Mouse (Mus musculus) MEL (cell line): ENCODE measurements around the gene Dapp1. TPM values are rescaled to one million over a fixed set of nuclear protein-coding genes. Genes with fewer than 3 reads are reported as not detected.

Source experiments
- DNase-seq: peaks from one replicate; pipeline ENCODE4 v3.0.0; 2011; ENCODE audit warnings: low read depth, low spot score
- H3K27ac ChIP-seq: 2 replicates; pipeline ENCODE4 v1.5.1; 2012; ENCODE audit warnings: low read depth, mild to moderate bottlenecking, control low read depth, low read length, moderate library complexity; ENCODE audit not compliant: control insufficient read depth
- H3K27me3 ChIP-seq, 2 experiments: fragments of 150-350 bp in 1 of 2; sonication (generic) in 1 of 2; 2 replicates each; pipeline ENCODE4 v1.6.1; 2012; ENCODE audit warnings: low read length in 2 of 2, mild to moderate bottlenecking in 2 of 2, improper control_type of control experiment in 1 of 2, moderate library complexity in 1 of 2; ENCODE audit not compliant: insufficient read depth in 2 of 2, control insufficient read depth in 1 of 2
- H3K36me3 ChIP-seq, 2 experiments: 2 replicates each; pipeline ENCODE4 v1.6.1; 2012 to 2014; ENCODE audit warnings: low read length in 2 of 2, improper control_type of control experiment in 1 of 2, inconsistent platforms in 1 of 2, mild to moderate bottlenecking in 1 of 2; ENCODE audit not compliant: insufficient read depth in 2 of 2, control insufficient read depth in 1 of 2
- H3K4me1 ChIP-seq, 2 experiments: fragments of 150-350 bp in 1 of 2; sonication (generic) in 1 of 2; 2 replicates each; pipeline ENCODE4 v1.6.1; 2012; ENCODE audit warnings: low read length in 2 of 2, improper control_type of control experiment in 1 of 2, mild to moderate bottlenecking in 1 of 2; ENCODE audit not compliant: insufficient read depth in 2 of 2, control insufficient read depth in 1 of 2
- H3K4me3 ChIP-seq, 2 experiments: fragments of 150-350 bp in 1 of 2; sonication (generic) in 1 of 2; 2 replicates each; pipeline ENCODE4 v1.5.1; 2012; ENCODE audit warnings: low read depth in 2 of 2, low read length in 2 of 2, mild to moderate bottlenecking in 2 of 2, moderate library complexity in 2 of 2, control low read depth in 1 of 2, improper control_type of control experiment in 1 of 2; ENCODE audit not compliant: control insufficient read depth in 1 of 2, insufficient read depth in 1 of 2
- H3K79me2 ChIP-seq: 2 replicates; pipeline ENCODE4 v1.6.1; 2012; ENCODE audit warnings: mild to moderate bottlenecking, low read length, moderate library complexity; ENCODE audit not compliant: control insufficient read depth, poor library complexity, insufficient read depth
- H3K9ac ChIP-seq: 2 replicates; pipeline ENCODE4 v1.6.1; 2012; ENCODE audit warnings: low read depth, mild to moderate bottlenecking, control low read depth, low read length, moderate library complexity; ENCODE audit not compliant: control insufficient read depth, poor library complexity, severe bottlenecking
- H3K9me3 ChIP-seq: fragments of 150-350 bp; sonication (generic); replicated peaks from 2 replicates; pipeline ENCODE4 v1.6.1; 2012; ENCODE audit warnings: mild to moderate bottlenecking, low read length, improper control_type of control experiment, moderate library complexity; ENCODE audit not compliant: insufficient read depth
- BHLHE40 ChIP-seq: IDR thresholded peaks from 2 replicates; pipeline ENCODE4 v1.6.1; 2012; ENCODE audit warnings: low read depth, mild to moderate bottlenecking, inconsistent platforms, low read length, improper control_type of control experiment, borderline replicate concordance
- CHD1 ChIP-seq: IDR thresholded peaks from 2 replicates; pipeline ENCODE4 v1.6.1; 2012; ENCODE audit warnings: low read depth, mild to moderate bottlenecking, inconsistent platforms, low read length, improper control_type of control experiment
- CTCF ChIP-seq, 3 experiments: IDR thresholded peaks in 2 of 3; conservative IDR thresholded peaks in 1 of 3; 2 replicates each; pipeline ENCODE4 v1.5.1; 2011 to 2012; ENCODE audit warnings: low read length in 3 of 3, low read depth in 2 of 3, mild to moderate bottlenecking in 2 of 3, improper control_type of control experiment in 1 of 3, inconsistent platforms in 1 of 3, mixed read lengths in 1 of 3, moderate library complexity in 1 of 3; ENCODE audit not compliant: control insufficient read depth in 1 of 3, insufficient read depth in 1 of 3, poor library complexity in 1 of 3, severe bottlenecking in 1 of 3
- E2F4 ChIP-seq: IDR thresholded peaks from 2 replicates; pipeline ENCODE4 v1.6.1; 2011; ENCODE audit warnings: low read depth, low read length, improper control_type of control experiment, borderline replicate concordance
- ELF1 ChIP-seq: IDR thresholded peaks from 2 replicates; pipeline ENCODE4 v1.6.1; 2014; ENCODE audit warnings: low read depth, mild to moderate bottlenecking, inconsistent platforms, low read length, improper control_type of control experiment, moderate library complexity
- EP300 ChIP-seq, 2 experiments: IDR thresholded peaks; 2 replicates each; pipeline ENCODE4 v1.6.1; 2011; ENCODE audit warnings: improper control_type of control experiment in 2 of 2, low read length in 2 of 2, low read depth in 1 of 2, mild to moderate bottlenecking in 1 of 2
- ETS1 ChIP-seq: IDR thresholded peaks from 2 replicates; pipeline ENCODE4 v1.6.1; 2012; ENCODE audit warnings: low read depth, mild to moderate bottlenecking, inconsistent platforms, low read length, improper control_type of control experiment, moderate library complexity
- GABPA ChIP-seq: IDR thresholded peaks from 2 replicates; pipeline ENCODE4 v1.6.1; 2012; ENCODE audit warnings: low read depth, mild to moderate bottlenecking, inconsistent platforms, low read length, improper control_type of control experiment, moderate library complexity
- HCFC1 ChIP-seq: IDR thresholded peaks from 2 replicates; pipeline ENCODE4 v1.6.1; 2012; ENCODE audit warnings: low read depth, mild to moderate bottlenecking, inconsistent platforms, low read length, improper control_type of control experiment, moderate library complexity
- JUND ChIP-seq: IDR thresholded peaks from 2 replicates; pipeline ENCODE4 v1.6.1; 2011; ENCODE audit warnings: low read depth, mild to moderate bottlenecking, improper control_type of control experiment, low read length
- KAT2A ChIP-seq: conservative IDR thresholded peaks from 2 replicates; pipeline ENCODE4 v1.6.1; 2012; ENCODE audit warnings: low read depth, low read length, improper control_type of control experiment, inconsistent platforms
- MAX ChIP-seq: IDR thresholded peaks from 2 replicates; pipeline ENCODE4 v1.6.1; 2011; ENCODE audit warnings: low read length, improper control_type of control experiment
- MEF2A ChIP-seq: IDR thresholded peaks from 2 replicates; pipeline ENCODE4 v1.6.1; 2014; ENCODE audit warnings: low read depth, mild to moderate bottlenecking, inconsistent platforms, low read length, improper control_type of control experiment; ENCODE audit not compliant: poor library complexity, insufficient replicate concordance, severe bottlenecking; ENCODE audit errors: extremely low read depth
- NRF1 ChIP-seq: IDR thresholded peaks from 2 replicates; pipeline ENCODE4 v1.6.1; 2014; ENCODE audit warnings: low read depth, mild to moderate bottlenecking, inconsistent platforms, low read length, improper control_type of control experiment, moderate library complexity; ENCODE audit not compliant: poor library complexity, insufficient read depth, severe bottlenecking
- POLR2AphosphoS5 ChIP-seq: IDR thresholded peaks from 2 replicates; pipeline ENCODE4 v1.6.1; 2012; ENCODE audit warnings: low read depth, borderline replicate concordance, mild to moderate bottlenecking, inconsistent platforms, low read length, moderate library complexity, mixed read lengths
- SIN3A ChIP-seq: IDR thresholded peaks from 2 replicates; pipeline ENCODE4 v1.6.1; 2012; ENCODE audit warnings: low read length, improper control_type of control experiment, inconsistent platforms
- TAL1 ChIP-seq: IDR thresholded peaks from 2 replicates; pipeline ENCODE4 v1.6.1; 2012; ENCODE audit warnings: mild to moderate bottlenecking, inconsistent platforms, low read length, moderate library complexity, mixed read lengths
- TCF12 ChIP-seq: IDR thresholded peaks from 2 replicates; pipeline ENCODE4 v1.6.1; 2014; ENCODE audit warnings: low read depth, mild to moderate bottlenecking, inconsistent platforms, low read length, improper control_type of control experiment, moderate library complexity
- UBTF ChIP-seq: IDR thresholded peaks from 2 replicates; pipeline ENCODE4 v1.6.1; 2012; ENCODE audit warnings: low read depth, mild to moderate bottlenecking, inconsistent platforms, low read length, improper control_type of control experiment, moderate library complexity, borderline replicate concordance; ENCODE audit not compliant: insufficient read depth
- USF1 ChIP-seq: IDR thresholded peaks from 2 replicates; pipeline ENCODE4 v1.6.1; 2014; ENCODE audit warnings: low read depth, mild to moderate bottlenecking, inconsistent platforms, low read length, improper control_type of control experiment, moderate library complexity
- USF2 ChIP-seq, 2 experiments: IDR thresholded peaks; 2 replicates each; pipeline ENCODE4 v1.6.1; 2011 to 2012; ENCODE audit warnings: improper control_type of control experiment in 2 of 2, low read length in 2 of 2, borderline replicate concordance in 1 of 2, inconsistent platforms in 1 of 2, low read depth in 1 of 2, mild to moderate bottlenecking in 1 of 2; ENCODE audit not compliant: insufficient read depth in 1 of 2
- ZC3H11A ChIP-seq: IDR thresholded peaks from 2 replicates; pipeline ENCODE4 v1.6.1; 2012; ENCODE audit warnings: low read depth, mild to moderate bottlenecking, inconsistent platforms, low read length, improper control_type of control experiment
- ZKSCAN1 ChIP-seq: IDR thresholded peaks from 2 replicates; pipeline ENCODE4 v1.6.1; 2012; ENCODE audit warnings: low read depth, mild to moderate bottlenecking, inconsistent platforms, low read length, improper control_type of control experiment, moderate library complexity
- ZNF384 ChIP-seq: IDR thresholded peaks from 2 replicates; pipeline ENCODE4 v1.6.1; 2012; ENCODE audit warnings: low read depth, mild to moderate bottlenecking, inconsistent platforms, low read length, improper control_type of control experiment
- polyA plus RNA-seq, 2 experiments: library from polyadenylated mRNA; stranded (reverse) in 1 of 2; unstranded in 1 of 2; fragments of >175 nt in 1 of 2; fragments of >200 nt in 1 of 2; gene quantifications; 2 replicates each; pipeline versions ENCODE4 v1.2.1 to v1.2.4; 2012; ENCODE audit warnings: low replicate concordance in 2 of 2, low read depth in 1 of 2; ENCODE audit not compliant: insufficient read length in 2 of 2, insufficient read depth in 1 of 2, missing spikeins in 1 of 2
- total RNA-seq: library from RNA; depleted of rRNA; stranded (reverse); fragments of 300-350 nt; gene quantifications from 2 replicates; pipeline ENCODE4 v1.2.3, GENCODE M21; 2012

Gene Dapp1
- total and polyA plus RNA-seq, 3 experiments = 45.7 to 91.5 (median 67.3) TPM

- TF ChIP-seq UBTF (no peak), HCFC1 (no peak), NRF1 (no peak), SIN3A (peak; percentile 70), E2F4 (no peak), ZKSCAN1 (no peak), ETS1 (peak; percentile 80; the same call in 1 of the 2 replicates), MEF2A (no peak), BHLHE40 (0 out of 2 replicates have a peak, but pooled peaks have one; percentile 52), CTCF (IDR thresholded peaks at IDR 0.05 in 2 of 3, conservative IDR thresholded peaks at IDR 0.05 in 1 of 3; ENCODE audit: control insufficient read depth in 1 of 3, insufficient read depth in 1 of 3, low read depth in 2 of 3, low read length in 3 of 3, poor library complexity in 1 of 3, severe bottlenecking in 1 of 3) (no peak)
- TF ChIP-seq, all 39 proteins: peak for 12
Measured at GRCm38 (mm10) chr3:137943737-137944154, 37.6 kb downstream of the Dapp1 start (continued).

GRCm38 (mm10) chr3:137942098-137942622 is 39.2 kb downstream of the Dapp1 start:
- Histone ChIP-seq H3K4me1 (peaks cover 38 to 43% of the 10 kb centered on the region in 2 experiments), H3K36me3 (peaks cover 40 to 61% of the 10 kb centered on the region in 2 experiments)

GRCm38 (mm10) chr3:137941555-137941954 is 39.8 kb downstream of the Dapp1 start:
- no peak overlapping the region for H3K4me3 ChIP-seq
- H3K27me3 ChIP-seq = no peaks in the 10 kb centered on the region
- H3K9ac ChIP-seq = no peak overlapping the region
- H3K36me3 ChIP-seq = peaks cover 41 to 55% of the 10 kb centered on the region in 2 experiments
- H3K27ac ChIP-seq = peak overlapping the region; percentile 90
- no peak for DNase-seq
- H3K79me2 ChIP-seq = peaks cover 1% of the 10 kb centered on the region
- H3K9me3 ChIP-seq = no peaks in the 10 kb centered on the region
- H3K4me1 ChIP-seq = peaks cover 33 to 37% of the 10 kb centered on the region in 2 experiments
- peak; percentile 42; the same call in 1 of the 2 replicates for TF ChIP-seq CHD1
- no peak for TF ChIP-seq MEF2A
- no peak for TF ChIP-seq CTCF (IDR thresholded peaks at IDR 0.05 in 2 of 3, conservative IDR thresholded peaks at IDR 0.05 in 1 of 3; ENCODE audit: control insufficient read depth in 1 of 3, insufficient read depth in 1 of 3, low read depth in 2 of 3, low read length in 3 of 3, poor library complexity in 1 of 3, severe bottlenecking in 1 of 3)
- TF ChIP-seq KAT2A = no peak
- TF ChIP-seq MAX = no peak
- TF ChIP-seq JUND = no peak
- TF ChIP-seq EP300 (IDR thresholded peaks at IDR 0.05; ENCODE audit: low read depth in 1 of 2, low read length in 2 of 2) = peak; percentile 57 to 69; a peak in 3 of 4 replicates
- TF ChIP-seq ZC3H11A = no peak
- TF ChIP-seq BHLHE40 = no peak
- peak; percentile 65 for TF ChIP-seq ETS1
- peak; percentile 49; the same call in 1 of the 2 replicates for TF ChIP-seq TCF12
- no peak for TF ChIP-seq NRF1
- TF ChIP-seq TAL1 = no peak
- no peak for TF ChIP-seq USF1
- TF ChIP-seq ZNF384 = peak; percentile 6; the same call in 1 of the 2 replicates
- TF ChIP-seq USF2 (IDR thresholded peaks at IDR 0.05; ENCODE audit: borderline replicate concordance in 1 of 2, insufficient read depth in 1 of 2, low read depth in 1 of 2, low read length in 2 of 2) = no peak

More at GRCm38 (mm10) chr3:137942098-137942622, 39.2 kb downstream of the Dapp1 start:
- H3K27ac ChIP-seq = peak overlapping the region; percentile 90
- H3K4me3 ChIP-seq = no peak overlapping the region
- no peak for TF ChIP-seq USF2 (IDR thresholded peaks at IDR 0.05; ENCODE audit: borderline replicate concordance in 1 of 2, insufficient read depth in 1 of 2, low read depth in 1 of 2, low read length in 2 of 2)
- no peak for TF ChIP-seq CHD1
- no peak for TF ChIP-seq ELF1
- no peak for TF ChIP-seq JUND
- TF ChIP-seq MAX = no peak
- TF ChIP-seq HCFC1 = no peak
- TF ChIP-seq CTCF (IDR thresholded peaks at IDR 0.05 in 2 of 3, conservative IDR thresholded peaks at IDR 0.05 in 1 of 3; ENCODE audit: control insufficient read depth in 1 of 3, insufficient read depth in 1 of 3, low read depth in 2 of 3, low read length in 3 of 3, poor library complexity in 1 of 3, severe bottlenecking in 1 of 3) = no peak
- TF ChIP-seq POLR2AphosphoS5 = no peak
- TF ChIP-seq GABPA = no peak
- no peak for TF ChIP-seq MEF2A
- H3K79me2 ChIP-seq = peaks cover 3% of the 10 kb centered on the region
- no peak overlapping the region for H3K9ac ChIP-seq
- DNase-seq = no peak
- H3K9me3 ChIP-seq = no peaks in the 10 kb centered on the region
- H3K27me3 ChIP-seq = no peaks in the 10 kb centered on the region
